Mouse (Mus musculus): ENCODE results near the gene Eva1a.

The Eva1a gene

DNA sequence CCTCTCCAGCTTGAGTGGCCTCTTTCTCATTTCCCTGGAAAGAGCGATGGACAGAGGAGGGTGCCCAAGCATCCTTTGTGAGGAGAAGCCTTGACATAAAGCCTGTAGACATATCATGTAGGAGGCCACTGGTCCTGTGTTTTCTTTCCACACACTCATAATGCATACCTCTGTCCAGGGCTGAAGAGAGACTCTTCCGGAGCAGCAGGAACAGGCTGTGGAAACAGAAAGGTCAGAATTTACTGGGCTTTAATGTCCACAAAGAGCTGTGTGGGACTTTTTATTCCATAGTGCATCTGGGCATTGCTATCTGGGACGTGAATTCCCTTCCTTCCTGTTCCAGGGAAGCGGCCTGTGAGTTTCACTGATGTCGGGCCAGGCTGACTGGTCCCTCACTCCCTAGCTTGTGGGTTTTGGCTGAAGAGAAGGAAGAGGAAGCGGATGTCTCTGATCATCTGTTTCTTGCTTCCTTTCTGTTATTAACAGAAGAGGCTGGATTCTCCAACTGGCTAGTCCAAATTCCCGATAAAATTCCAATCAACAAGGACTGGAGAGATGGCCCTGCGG is 25.8 kb downstream of the Eva1a start:
- DNase-seq (ENCODE audit: low read depth, low spot score) = no peak

DNA sequence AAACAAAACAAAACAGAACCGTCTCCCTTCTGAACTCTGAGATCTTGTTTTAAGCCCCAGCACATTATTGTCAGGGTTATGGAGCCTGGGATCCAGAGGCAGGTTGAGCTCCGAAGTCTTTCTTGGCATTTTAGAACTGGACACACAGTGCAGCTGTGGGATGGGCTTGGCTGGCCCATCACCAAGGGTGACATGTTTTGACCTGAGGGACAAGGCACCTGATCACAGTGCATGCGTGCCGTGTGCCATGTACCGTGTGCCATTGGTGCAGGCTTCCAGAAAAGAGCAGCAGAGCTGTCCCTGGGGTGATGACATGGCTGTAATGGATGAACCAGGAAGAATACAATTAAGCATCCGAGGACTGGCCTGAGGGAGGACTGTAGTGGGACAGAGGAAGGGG is 29.6 kb downstream of the Eva1a start:
- DNase-seq (ENCODE audit: low read depth, low spot score) = no peak

DNA sequence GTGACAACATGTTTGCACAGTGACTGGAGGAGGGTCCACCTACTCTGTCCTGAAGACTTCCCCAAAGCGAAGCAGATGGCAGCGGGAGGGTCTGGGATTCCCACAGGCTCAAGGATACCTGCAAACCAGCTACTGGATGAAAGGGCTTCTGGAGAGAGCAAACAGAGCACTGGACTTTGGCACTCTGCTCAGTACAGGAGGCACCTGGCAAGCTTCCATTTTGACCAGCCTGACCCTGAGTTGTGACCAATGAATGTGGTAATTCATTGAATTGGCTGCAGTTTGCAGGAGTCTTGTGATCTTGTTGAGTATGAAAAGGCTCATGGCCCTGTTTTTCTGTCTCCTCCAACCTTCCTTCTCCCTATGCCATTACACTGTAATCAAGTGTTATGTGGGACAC is 32.2 kb downstream of the Eva1a start:
- no peak for DNase-seq (ENCODE audit: low read depth, low spot score)

DNA sequence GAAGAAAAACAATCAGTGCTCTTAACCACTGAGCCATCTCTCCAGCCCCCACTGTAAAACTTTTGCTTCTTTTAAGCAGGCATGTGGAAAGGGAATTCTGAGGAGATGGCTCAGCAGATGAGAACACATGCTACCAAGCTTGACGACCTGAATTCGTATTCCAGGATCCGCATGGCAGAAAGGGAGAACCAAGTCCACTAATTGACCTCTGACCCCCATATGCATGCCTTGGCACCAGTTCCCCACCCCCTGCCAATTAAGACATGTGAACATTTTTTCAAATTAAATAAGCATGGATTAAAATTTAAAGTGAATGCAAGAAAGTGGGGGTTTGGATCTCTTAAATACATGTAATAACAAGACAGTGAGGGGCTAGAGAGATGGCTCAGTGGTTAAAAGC is 32.7 kb downstream of the Eva1a start:
- DNase-seq (ENCODE audit: low read depth, low spot score) = no peak

DNA sequence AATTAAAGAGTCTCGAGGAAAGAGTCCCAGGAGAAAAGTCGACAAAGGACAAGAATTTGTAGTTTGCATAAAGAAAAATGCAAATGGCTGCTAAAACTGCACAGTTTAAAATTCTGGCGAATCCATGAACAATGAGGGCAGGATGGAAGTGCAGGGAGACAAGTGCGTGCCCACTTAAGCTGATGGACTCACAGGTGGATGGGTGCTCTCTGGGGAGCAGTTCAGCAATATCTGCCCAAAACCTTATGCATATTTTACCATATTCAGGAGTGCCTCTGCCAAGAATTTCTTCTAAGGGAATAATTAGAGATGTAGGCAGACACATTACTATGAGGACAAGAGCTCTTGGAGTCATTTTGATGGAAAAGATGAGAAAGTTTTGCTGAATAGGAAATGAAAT is 35.5 kb downstream of the Eva1a start:
- DNase-seq (ENCODE audit: low read depth, low spot score) = no peak

DNA sequence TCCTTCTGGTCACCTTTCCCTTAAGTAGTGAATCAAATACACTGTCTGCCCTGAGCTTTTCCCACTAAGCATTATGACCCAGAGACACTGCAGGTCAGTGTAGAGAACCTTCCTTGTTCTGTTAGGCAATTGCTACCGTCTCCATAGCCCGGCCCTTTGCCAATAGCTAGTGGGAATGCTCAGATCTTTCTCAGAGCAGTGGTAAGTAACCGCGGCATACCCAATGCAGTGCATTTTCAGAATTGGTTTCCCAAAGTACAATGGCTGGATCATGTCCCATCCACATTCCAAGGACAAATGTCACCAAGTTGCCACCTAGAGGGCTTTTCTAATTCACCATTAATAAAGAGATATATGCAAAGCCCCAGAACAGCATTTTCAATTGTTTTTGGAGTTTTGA is 38.0 kb downstream of the Eva1a start:
- no peak for DNase-seq (ENCODE audit: low read depth, low spot score)

DNA sequence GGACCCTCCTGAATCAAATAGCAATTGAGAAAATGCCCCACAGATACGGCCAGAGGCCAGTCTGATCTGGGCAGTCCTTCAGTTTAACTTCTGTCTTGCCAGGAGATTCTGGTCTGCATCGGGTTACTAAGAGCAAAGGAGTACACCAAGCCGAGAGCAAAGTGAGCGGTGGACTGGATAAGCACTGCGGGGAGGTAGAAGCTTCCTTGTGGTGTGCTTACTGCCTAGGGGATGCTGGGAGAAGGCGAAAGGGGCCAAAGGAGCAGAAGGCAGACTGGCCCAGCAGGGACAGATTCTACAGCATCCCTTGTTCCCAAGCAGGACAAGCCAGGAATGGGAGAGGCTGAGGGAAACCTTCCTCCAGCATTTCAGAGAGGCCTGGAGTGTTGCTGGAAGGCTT is 42.8 kb downstream of the Eva1a start:
- no peak for DNase-seq (ENCODE audit: low read depth, low spot score)

DNA sequence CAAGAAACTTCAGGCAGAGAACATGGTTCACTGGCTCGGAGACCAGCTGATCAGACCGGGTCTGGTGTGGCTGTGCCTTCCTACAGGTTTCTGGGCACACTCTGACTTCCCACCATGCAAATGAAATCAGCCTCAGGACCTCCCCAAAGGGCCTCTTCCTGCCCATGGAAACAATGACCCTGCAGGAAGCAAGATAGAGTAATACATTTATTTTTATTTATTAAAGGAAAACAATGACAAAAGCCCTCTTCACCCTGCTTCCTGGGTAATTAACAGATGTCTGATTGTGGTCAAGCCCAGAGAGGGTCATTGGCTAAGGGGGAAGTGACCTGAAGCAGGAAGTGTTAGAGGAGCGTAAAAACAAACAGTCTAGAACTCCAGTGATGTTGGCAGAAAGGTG is 43.4 kb downstream of the Eva1a start:
- no peak for DNase-seq (ENCODE audit: low read depth, low spot score)

DNA sequence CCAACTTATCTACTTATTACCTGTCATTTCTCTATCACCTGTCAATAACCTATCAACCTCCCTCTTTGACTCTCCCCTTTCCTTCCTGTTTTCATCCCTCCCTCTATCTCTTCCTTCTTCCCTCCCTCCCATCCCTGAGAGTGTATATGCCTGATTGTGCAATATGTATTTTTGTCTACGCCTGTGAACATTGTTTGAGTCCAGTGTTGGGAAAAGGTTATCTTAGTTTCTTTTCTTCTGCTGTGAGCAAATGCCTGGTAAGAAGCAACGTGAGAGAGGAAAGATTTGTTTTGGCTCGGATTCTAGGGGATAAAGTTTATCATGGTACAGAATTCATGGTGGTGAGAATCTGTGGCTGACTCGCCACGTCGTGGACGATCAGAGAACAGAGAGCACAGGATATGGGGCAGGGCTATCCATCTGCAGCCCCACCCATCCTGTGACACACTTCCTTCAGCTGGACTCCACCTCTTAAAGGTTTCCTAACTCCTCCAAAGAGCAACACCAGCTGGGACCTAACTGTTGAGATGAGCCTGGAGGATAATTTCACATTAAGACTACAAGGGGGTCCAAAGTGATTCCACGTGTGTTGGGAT is 44.6 kb downstream of the Eva1a start:
- no peak for DNase-seq (ENCODE audit: low read depth, low spot score)

DNA sequence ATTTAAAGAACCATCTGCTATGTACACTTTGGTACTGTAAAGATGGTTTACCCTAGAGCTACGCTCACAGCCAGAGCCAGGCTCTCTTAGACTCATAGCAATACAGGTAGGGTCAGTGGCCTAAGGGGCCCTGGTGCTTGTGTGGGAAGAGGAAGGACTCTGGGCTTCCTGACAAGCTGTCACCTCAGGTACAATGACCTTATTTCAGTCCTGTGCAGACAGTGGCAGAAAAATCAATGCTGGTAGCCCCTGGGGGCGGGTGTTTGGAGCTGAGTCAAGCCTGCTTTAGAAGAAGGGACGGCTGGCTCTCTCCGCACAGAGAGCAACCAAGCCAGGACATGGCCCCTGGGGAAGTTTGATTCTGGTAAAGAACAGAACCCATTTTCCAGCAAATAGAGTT is 47.3 kb downstream of the Eva1a start:
- no peak for DNase-seq (ENCODE audit: low read depth, low spot score)

DNA sequence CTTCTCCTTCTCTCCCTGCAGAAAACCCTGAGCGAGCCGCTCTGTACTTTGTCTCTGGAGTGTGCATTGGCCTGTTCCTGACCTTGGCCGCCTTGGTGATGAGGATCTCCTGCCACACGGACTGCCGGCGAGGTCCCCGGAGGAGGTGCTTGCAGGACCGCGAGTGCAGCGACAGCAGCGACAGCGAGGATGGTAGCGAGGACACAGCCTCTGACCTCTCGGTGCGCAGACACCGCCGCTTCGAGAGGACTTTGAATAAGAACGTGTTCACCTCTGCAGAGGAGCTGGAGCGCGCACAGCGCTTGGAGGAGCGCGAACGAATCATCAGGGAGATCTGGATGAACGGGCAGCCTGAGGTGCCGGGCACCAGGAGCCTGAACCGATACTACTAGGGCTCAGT is 50.9 kb downstream of the Eva1a start:
- DNase-seq (ENCODE audit: low read depth, low spot score) = no peak

DNA sequence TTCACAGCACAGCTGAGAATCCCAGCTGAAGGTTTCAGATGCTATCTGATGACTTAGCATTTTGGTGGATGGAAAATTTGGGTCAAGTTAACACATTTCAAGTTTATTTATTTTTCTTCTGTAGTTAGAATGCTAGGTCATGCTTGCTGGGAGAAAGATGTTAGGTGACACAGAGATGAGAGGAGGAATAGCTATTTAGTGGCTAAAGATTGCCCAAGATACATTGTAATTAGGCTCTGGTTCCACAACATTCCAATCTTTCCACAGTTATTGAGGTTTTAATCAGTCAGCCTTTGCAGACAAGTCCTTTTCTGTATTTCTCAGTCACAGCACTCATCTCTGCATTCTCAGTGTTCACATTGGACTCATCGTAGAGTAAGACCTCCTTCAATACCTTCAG is 56.9 kb downstream of the Eva1a start:
- DNase-seq (ENCODE audit: low read depth, low spot score) = no peak

DNA sequence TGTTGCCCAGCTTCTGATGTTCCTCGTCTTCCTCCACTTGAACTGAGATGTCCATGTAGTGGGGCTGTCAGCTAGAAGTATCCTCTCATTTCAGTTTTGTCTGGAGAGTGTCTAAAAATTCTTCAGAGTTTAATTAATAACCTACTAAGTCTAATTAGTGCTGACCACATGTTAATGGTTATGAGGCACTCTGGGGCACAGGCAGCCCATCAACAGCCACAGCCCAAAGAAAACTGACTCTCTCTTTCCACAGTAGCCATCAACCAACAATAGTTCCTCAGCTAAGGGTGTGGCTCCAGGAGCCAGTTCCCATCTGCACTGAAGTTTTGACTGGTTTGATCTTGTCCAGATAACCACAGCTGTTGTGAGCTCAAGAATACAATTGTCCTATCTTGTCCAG is 57.6 kb downstream of the Eva1a start:
- no peak for DNase-seq (ENCODE audit: low read depth, low spot score)

DNA sequence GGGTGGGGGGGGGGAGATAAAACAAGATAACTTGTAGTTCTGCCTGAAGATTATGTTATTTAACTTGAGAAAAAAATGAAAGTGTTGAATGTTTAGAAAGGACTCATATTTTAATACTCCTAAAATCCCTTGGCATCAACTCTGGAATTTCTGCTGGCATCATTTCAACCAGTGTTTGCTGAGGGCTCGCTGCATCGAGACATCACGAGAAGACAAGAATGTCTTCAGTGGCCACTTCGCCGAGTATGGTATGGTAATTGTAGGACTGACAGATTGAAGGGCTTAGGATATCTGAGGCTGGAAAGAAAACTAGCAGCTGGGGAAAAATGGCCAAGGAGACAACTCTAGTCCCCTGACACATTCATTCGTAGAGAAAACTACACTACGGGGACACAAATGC is 69.6 kb downstream of the Eva1a start:
- no peak for DNase-seq (ENCODE audit: low read depth, low spot score)

DNA sequence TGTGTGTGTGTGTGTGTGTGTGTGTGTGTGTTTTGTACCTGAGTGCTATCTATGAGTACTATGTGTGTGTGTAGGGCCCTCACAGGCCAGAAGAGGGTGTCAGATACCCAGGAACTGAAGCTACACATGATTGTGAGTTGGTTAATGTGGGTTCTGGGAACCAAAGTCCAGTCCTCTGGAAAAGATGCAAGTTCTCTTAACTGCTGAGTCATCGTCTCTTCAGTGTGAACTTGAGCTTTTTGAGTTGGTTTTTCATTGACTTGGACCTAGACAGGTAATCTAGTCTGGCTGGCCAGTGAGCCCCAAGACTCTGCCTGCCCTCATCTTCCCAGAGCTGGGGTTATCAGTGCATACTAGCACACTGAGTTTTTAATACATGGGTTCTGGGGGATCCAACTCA is 70.3 kb downstream of the Eva1a start:
- DNase-seq (ENCODE audit: low read depth, low spot score) = no peak

DNA sequence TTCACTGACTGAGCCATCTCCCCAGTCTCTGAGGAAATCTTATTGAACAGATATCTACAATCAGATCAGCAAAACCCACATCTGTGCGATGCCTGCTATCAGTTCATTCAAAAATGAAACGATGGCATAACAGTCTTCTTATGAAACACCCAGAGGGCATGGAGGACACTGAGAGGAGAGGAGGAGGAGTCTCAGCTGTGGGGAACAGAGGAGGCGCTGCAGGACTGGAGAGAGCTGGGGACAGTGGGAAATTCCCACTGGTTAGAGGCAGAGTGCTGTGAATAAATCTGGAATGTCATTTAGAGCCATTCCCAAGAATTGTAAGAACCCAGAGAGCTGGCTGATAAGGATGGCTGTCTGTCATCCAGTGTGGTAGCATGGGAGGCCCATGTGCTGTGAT is 70.7 kb downstream of the Eva1a start:
- DNase-seq (ENCODE audit: low read depth, low spot score) = no peak

DNA sequence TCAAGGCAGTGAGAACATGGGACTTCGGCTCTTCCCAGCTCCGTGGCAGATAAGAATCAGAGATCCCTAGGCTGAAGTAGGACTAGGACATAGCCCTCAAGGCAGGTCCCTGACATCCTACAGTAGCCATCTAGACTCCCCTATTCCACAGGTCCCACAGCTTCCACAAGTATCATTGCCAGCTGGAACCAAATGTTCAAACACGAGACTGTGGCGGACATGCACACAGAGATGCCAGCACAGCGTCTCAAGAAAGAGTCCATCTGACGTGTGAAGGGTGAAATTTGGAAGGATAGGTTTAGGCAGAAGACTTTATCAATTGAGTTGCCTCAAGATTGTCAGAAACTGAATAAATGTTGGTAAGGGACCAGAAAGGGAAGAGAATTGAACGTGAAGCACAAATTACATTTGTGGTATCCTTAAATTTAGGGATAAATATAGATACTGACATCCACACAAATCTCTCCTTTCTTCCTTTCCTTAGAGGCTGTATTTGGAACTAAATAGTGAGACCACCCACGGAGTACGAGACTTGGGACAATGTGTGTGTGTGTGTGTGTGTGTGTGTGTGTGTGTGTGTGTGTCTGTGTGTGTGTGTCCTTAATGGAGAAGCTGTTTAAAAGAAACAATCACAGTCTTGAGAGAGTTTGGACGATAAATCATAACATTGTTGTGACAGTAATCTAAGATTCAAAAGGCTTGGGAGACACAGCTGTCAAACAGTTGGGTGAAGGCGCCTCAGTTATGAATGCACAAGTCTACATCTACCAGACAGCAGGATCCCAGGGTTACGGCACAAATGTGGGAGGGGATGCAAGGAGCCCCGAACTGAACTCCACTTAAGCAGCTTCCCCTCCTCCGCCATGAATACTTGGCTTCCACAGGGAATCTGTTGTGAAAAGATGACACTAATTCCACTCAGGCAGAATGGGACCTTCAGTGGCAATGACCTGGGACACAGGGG is 71.6 kb downstream of the Eva1a start:
- DNase-seq (ENCODE audit: low read depth, low spot score) = no peak

DNA sequence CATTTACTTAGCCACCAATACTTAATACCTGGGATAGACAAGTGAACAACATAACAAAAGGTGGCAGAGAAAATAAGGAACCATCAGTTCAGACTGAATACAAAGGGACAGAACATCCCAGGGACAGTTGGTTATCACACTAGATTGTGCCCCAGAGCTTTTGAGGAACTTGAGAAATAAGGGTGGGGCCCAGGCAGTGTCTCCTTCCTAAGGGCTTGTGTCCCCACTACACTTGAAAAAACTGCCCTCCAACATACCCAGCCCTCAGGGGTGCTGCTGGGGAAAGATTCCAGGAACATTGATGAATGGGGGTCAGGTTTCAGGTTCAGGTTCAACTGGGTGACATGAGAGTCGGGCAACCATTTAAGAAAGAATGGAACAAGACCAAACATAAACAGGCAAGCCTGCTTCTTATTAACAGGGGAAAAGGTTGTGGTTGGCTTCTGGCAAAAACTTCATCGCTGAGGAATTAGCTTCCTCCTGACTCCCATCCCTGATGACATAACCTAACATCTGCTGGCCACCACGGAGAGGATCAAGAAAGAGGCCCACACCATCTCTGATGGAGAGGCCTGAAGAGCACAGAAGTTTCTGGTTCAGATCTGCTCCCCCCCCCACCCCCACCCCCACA is 74.6 kb downstream of the Eva1a start:
- DNase-seq (ENCODE audit: low read depth, low spot score) = no peak

DNA sequence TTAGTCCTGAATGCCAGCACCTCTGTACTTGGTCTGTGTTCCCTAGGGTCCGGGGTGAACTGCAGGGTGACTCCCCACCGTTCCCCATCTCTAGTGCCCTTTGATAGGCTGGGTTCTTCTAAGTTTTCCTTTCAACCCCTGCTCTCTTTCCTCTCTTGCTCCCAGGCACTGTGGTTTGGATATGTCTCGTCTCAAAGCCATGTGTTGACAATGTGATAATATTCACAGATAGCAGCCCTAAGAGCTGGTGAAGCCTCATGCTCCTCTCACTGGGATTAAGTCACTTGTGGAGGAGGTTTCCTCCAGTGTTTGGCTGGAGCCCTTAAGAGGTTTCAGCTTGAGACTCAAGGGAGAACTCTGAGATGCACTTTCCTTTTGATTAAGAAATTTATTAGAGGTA is 75.3 kb downstream of the Eva1a start:
- DNase-seq (ENCODE audit: low read depth, low spot score) = no peak

DNA sequence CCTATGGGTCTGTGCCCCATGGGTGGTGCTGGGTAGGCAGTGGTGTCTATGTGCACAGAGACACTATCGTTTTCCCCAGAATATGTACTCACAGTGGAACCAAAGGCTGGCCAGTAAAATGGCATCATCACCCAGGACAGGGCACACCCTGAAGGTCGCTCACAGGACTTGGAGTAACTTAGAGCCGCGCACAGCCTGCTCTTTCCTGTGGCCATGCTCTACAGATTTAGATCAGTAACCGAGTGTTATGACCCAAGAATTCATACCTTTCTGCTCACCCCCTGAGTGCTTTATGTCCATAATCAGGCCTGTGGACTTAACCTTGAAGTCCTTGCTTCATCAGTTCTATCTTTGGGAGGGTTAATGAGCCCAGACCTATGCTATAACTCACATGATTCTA is 77.0 kb downstream of the Eva1a start:
- no peak for DNase-seq (ENCODE audit: low read depth, low spot score)

DNA sequence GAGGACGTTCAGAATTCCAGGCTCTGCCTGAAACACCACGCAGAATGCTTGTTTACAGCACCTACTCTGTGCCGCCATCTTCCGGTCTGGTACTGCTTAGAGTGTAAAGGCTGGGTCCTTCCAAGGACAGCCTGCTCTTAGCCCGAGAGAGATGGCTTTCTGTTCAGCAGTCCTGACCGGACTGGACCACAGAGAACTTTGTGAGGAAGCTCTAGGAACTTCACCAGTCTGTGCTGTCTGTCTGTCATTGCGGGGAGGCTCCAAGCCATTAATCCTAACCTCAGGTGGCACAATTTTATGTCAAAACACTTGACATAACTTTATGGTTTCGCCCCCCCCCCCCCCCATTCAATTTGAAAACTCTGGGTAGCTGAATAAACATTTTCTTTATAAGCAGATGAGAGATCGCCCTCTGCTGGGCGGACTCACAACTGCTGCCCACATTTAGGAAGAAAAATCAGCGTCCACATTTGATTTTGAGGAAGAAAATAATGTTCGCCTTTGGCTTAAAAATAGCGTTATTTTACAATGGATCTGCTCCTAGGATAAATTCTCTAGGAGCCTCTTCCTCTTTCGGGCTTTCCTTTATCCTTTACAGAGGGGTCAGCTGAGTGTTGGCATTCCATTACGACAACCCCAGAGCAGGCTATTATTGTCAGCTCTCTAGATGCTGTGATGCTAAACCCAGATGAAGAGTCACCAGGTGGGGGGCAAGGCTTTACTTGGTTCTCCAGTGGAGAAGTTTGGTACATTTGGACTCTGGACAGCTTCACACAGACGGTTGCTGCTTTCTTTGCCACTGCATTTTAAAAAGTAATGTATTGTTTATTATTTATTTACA is 78.7 kb downstream of the Eva1a start:
- peak; percentile 13 for DNase-seq (ENCODE audit: low read depth, low spot score)

DNA sequence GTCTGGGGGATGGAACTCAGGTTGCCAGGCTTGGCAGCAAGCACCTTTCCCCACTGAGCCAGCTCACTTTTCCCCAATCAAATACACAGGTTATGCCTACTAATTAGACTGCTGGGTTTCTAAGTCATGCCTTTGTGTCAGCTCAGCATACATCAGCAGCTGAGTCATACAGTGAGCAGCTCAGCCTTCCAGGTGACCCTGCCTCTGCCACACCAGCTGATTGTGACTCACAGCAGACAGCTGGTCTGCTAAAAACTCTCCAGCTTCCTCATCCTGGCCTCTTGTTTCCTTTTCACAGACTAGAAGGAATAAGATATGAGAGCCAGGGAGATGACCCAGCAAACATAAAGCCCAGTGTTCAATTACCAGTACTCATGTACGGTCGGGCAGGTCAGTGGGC is 84.3 kb downstream of the Eva1a start:
- no peak for DNase-seq (ENCODE audit: low read depth, low spot score)
